Mouse (Mus musculus) layer of hippocampus, adult 9-10 months (tissue): Measurements from ENCODE around the gene Gm20716.

Experiments used
- DNase-seq: peaks from one replicate; pipeline ENCODE4 v3.0.0; 2022; ENCODE audit warnings: low spot score

The Gm20716 gene

GRCm38 (mm10) chr2:168229116-168230025, 793 bp downstream of the Gm20716 start:
- DNase-seq: no peak

- no peak for DNase-seq
Measured at GRCm38 (mm10) chr2:168223326-168223725, 6.8 kb downstream of the Gm20716 start.

- no peak for DNase-seq
Measured at GRCm38 (mm10) chr2:168213788-168214397, 16.3 kb downstream of the Gm20716 start.

GRCm38 (mm10) chr2:168207883-168208282, 22.3 kb downstream of the Gm20716 start:
- no peak for DNase-seq

- DNase-seq: peak; percentile 96
Measured at GRCm38 (mm10) chr2:168206725-168207644, 23.2 kb downstream of the Gm20716 start, which contains the start of gene Adnp. Adnp (minus strand) TSS chr2:168207112.

- no peak for DNase-seq
Measured at GRCm38 (mm10) chr2:168205681-168206631, 24.2 kb downstream of the Gm20716 start.

- peak; percentile 90 for DNase-seq
Measured at GRCm38 (mm10) chr2:168205265-168205664, 24.9 kb downstream of the Gm20716 start.

- DNase-seq: no peak
Measured at GRCm38 (mm10) chr2:168204476-168204999, 25.6 kb downstream of the Gm20716 start.

GRCm38 (mm10) chr2:168200014-168200691, 30.0 kb downstream of the Gm20716 start:
- DNase-seq: no peak

- DNase-seq: no peak
Measured at GRCm38 (mm10) chr2:168199476-168199875, 30.7 kb downstream of the Gm20716 start.

GRCm38 (mm10) chr2:168198421-168198820, 31.7 kb downstream of the Gm20716 start:
- no peak for DNase-seq

- DNase-seq: no peak
Measured at GRCm38 (mm10) chr2:168195721-168196120, 34.4 kb downstream of the Gm20716 start.

- no peak for DNase-seq
Measured at GRCm38 (mm10) chr2:168193685-168194084, 36.5 kb downstream of the Gm20716 start.

GRCm38 (mm10) chr2:168191856-168192255, 38.3 kb downstream of the Gm20716 start:
- no peak for DNase-seq

GRCm38 (mm10) chr2:168175946-168176345, 54.2 kb downstream of the Gm20716 start:
- no peak for DNase-seq

- DNase-seq: peak; percentile 8
Measured at GRCm38 (mm10) chr2:168170167-168170685, 59.9 kb downstream of the Gm20716 start.

- DNase-seq: no peak
Measured at GRCm38 (mm10) chr2:168169800-168170113, 60.4 kb downstream of the Gm20716 start.

GRCm38 (mm10) chr2:168168892-168169799, 61.0 kb downstream of the Gm20716 start:
- DNase-seq: no peak

GRCm38 (mm10) chr2:168167781-168168180, 62.4 kb downstream of the Gm20716 start:
- no peak for DNase-seq
